Mouse (Mus musculus) heart, postnatal 0 days (tissue): ENCODE data around the gene Abcc3. TPM values are rescaled to one million over a fixed set of nuclear protein-coding genes. Genes with fewer than 3 reads are reported as not detected.

Experiments used
- ATAC-seq: fragments of 200-750 bp; cut with Nextera tagmentation; 2 replicates; pipeline ENCODE4 v1.8.0; 2017; ENCODE audit warnings: low read depth, moderate number of reproducible peaks, moderate library complexity; ENCODE audit not compliant: insufficient read depth
- DNase-seq: peaks from one replicate; pipeline ENCODE4 v3.0.0-alpha.2; 2016; ENCODE audit warnings: low spot score
- H3K27ac ChIP-seq: fragments of 300-500 bp; sonication (generic); 2 replicates; pipeline ENCODE4 v1.5.1; 2014; ENCODE audit warnings: low read depth, mild to moderate bottlenecking
- H3K27me3 ChIP-seq: fragments of 300-500 bp; sonication (generic); 2 replicates; pipeline ENCODE4 v1.6.1; 2014; ENCODE audit warnings: low read length, mixed read lengths; ENCODE audit not compliant: control insufficient read depth, insufficient read depth
- H3K36me3 ChIP-seq: fragments of 300-500 bp; sonication (generic); replicated peaks from 2 replicates; pipeline ENCODE4 v1.6.1; 2014; ENCODE audit warnings: low read length, mixed read lengths; ENCODE audit not compliant: control insufficient read depth, insufficient read depth
- H3K4me1 ChIP-seq: fragments of 300-500 bp; sonication (generic); 2 replicates; pipeline ENCODE4 v1.6.1; 2014; ENCODE audit warnings: antibody characterized with exemption; ENCODE audit not compliant: control insufficient read depth, insufficient read depth
- H3K4me2 ChIP-seq: fragments of 300-500 bp; sonication (generic); 2 replicates; pipeline ENCODE4 v1.6.1; 2014; ENCODE audit warnings: low read depth, mild to moderate bottlenecking, low read length, moderate library complexity
- H3K4me3 ChIP-seq: fragments of 300-500 bp; sonication (generic); 2 replicates; pipeline ENCODE4 v1.5.1; 2014; ENCODE audit warnings: low read depth, low read length
- H3K9ac ChIP-seq: fragments of 300-500 bp; sonication (generic); replicated peaks from 2 replicates; pipeline ENCODE4 v1.6.1; 2014; ENCODE audit warnings: low read depth, low read length, mixed read lengths
- H3K9me3 ChIP-seq: fragments of 300-500 bp; sonication (generic); replicated peaks from 2 replicates; pipeline ENCODE4 v1.6.1; 2016; ENCODE audit warnings: low read length; ENCODE audit not compliant: control insufficient read depth
- CTCF ChIP-seq: IDR thresholded peaks from 2 replicates; pipeline ENCODE4 v1.5.1; 2016; ENCODE audit warnings: antibody characterized with exemption, control low read depth, low read depth
- EP300 ChIP-seq: IDR thresholded peaks from 2 replicates; pipeline ENCODE4 v1.6.1; 2016; ENCODE audit warnings: antibody characterized with exemption, low read depth
- WGBS: fragments of 180-500 bp; shearing (Covaris S2); extraction: QIAGEN DNeasy Blood & Tissue Kit; methylation state at CpG from one replicate; pipeline ENCODE4 v1.1.7; 2014; 5-methylcytosine and 5-hydroxymethylcytosine counted together
- polyA plus RNA-seq: library from polyadenylated mRNA; unstranded; fragments of >200 nt; fragmentation: Nextera tagmentation; extraction: Ambion mirVana; gene quantifications from 2 replicates; pipeline ENCODE4 v1.2.1, GENCODE M21; 2015
- total RNA-seq: library from RNA; depleted of rRNA; stranded (reverse); fragments of >200 nt; gene quantifications from 2 replicates; pipeline ENCODE4 v1.2.3, GENCODE M21; 2014; ENCODE audit warnings: low replicate concordance; rRNA removed

The Abcc3 gene
- 2.2 and 14.5 TPM in 2 replicates for total RNA-seq
- polyA plus RNA-seq, result 0.72 and 0.88 TPM in 2 replicates

DNA sequence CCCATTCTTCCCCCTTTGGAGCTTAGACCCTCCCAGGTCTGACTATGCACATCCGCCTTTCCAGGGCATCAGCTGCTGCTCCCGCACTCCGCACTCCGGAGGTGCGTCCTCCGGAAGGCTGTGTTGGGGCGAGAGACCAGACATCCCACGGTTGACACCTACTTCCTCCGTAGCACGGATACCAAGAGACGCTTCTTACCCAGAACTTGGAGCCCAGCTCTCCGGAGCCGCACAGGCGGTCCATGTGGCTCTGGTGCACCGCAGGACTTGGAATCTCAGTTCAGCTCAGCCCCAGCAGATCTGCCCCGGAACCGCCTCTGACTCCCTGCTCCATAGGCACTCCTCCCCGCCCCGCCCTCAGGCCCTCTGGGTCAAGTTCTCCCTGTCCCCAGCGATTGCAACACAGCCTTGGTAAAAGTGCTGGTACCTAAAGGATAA is at the start of gene Abcc3:
Abcc3 (minus strand) TSS at position 326 of the 438 bp plus-strand sequence.
- no peaks in the 10 kb centered on the region for H3K27me3 ChIP-seq
- H3K27ac ChIP-seq, result no peak within 1 kb of the TSS
- 8% methylated on average over 20 of the region's 20 CpGs for WGBS
- ATAC-seq (no peak; the same call in 1 of the 2 replicates), DNase-seq (no peak)
- H3K36me3 ChIP-seq, result no peaks in the 10 kb centered on the region
- peak within 1 kb of the TSS; percentile 38 for H3K4me3 ChIP-seq
- H3K9me3 ChIP-seq, result no peaks in the 10 kb centered on the region
- peaks cover 13% of the 10 kb centered on the region for H3K4me1 ChIP-seq
- no peak for TF ChIP-seq CTCF
- peak within 1 kb of the TSS; percentile 71 for H3K4me2 ChIP-seq
- H3K9ac ChIP-seq, result peak within 1 kb of the TSS; percentile 33; the same call in 1 of the 2 replicates

DNA sequence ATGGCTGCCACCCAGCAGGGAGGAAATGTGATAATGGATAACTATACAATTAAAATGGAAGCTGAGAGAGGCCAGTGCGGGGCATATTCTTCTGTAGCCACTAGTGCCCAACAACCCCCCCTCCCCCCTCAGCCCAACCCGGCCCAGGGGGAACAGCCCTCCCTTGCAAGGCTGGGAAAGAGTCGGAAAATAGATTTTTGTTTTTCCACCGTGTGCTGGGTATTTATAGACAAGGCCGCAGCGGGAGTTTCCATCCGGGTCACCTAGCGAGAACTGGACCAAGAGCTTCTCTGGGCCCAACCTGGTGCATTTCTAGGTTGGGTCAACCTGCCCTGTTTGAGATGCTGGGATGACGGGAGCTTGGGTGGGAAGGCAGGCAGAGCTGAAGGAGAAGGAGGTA is 49.0 kb upstream of the Abcc3 start:
- no peak; the same call in 1 of the 2 replicates for ATAC-seq
- H3K4me1 ChIP-seq, result 0 out of 2 replicates have a peak, but pooled peaks cover 5% of the 10 kb centered on the region
- TF ChIP-seq EP300, result no peak
- TF ChIP-seq CTCF, result no peak
- no peak overlapping the region for H3K4me2 ChIP-seq
- H3K4me3 ChIP-seq, result no peak overlapping the region
- DNase-seq, result no peak
- WGBS, result 50% methylated on average over 9 of the region's 9 CpGs
- no peaks in the 10 kb centered on the region for H3K9me3 ChIP-seq
- no peak overlapping the region for H3K27ac ChIP-seq
- peaks cover 9% of the 10 kb centered on the region; the same call in 1 of the 2 replicates for H3K36me3 ChIP-seq
- H3K9ac ChIP-seq, result no peak overlapping the region
- no peaks in the 10 kb centered on the region for H3K27me3 ChIP-seq

DNA sequence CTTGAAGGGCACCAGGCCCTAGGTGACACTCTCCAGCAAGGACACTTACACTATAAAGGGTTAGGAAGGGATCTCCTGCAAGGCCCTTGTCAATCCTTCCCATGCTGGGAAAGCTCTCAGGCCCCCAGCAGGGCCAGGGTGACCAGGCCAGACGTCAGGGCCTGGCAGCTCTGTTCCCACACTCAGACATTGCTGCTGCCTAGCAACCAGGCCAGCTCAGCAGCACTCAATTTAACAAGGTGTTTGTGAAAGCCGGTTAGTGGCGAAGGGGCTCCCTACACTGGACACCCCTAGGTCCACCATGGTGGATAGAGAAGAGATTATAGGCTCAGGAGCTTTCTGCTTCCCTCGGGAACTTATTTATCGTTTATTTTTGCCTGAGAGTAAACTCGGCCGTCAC is 48.3 kb upstream of the Abcc3 start:
- peak; percentile 30 for DNase-seq
- Histone ChIP-seq H3K27ac (no peak overlapping the region), H3K36me3 (peaks cover 9% of the 10 kb centered on the region; the same call in 1 of the 2 replicates), H3K4me2 (no peak overlapping the region), H3K4me1 (0 out of 2 replicates have a peak, but pooled peaks cover 5% of the 10 kb centered on the region), H3K4me3 (no peak overlapping the region), H3K9ac (0 out of 2 replicates have a peak overlapping the region, but pooled peaks have one; percentile 20), H3K9me3 (no peaks in the 10 kb centered on the region), H3K27me3 (no peaks in the 10 kb centered on the region)
- 41% methylated on average over 7 of the region's 7 CpGs for WGBS
- ATAC-seq, result peak; percentile 55
- TF ChIP-seq EP300 (no peak), CTCF (no peak)

DNA sequence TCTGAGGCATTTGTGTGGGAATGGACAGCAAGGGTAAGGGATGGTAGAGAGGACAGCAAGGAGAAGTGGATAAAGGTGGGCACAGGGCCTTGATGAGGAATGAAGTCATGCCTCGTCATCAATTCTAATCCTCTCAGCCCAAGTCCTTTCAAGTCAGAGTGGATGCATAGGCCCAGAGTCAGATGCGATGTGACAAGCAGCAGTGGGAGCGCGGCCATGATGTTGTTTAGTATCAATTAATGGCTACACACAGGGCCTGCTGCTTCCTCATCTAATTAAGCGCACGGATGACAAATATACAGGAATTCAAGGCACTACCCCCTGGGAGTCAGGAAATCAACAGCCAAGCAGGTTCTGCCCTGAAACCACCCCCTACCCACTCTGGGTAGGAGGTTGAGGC is 47.6 kb upstream of the Abcc3 start:
- TF ChIP-seq CTCF (no peak), EP300 (no peak)
- ATAC-seq (no peak), DNase-seq (no peak)
- Histone ChIP-seq H3K36me3 (peaks cover 9% of the 10 kb centered on the region; the same call in 1 of the 2 replicates), H3K27me3 (no peaks in the 10 kb centered on the region), H3K9me3 (no peaks in the 10 kb centered on the region), H3K4me2 (no peak overlapping the region), H3K4me3 (no peak overlapping the region), H3K27ac (no peak overlapping the region), H3K9ac (no peak overlapping the region), H3K4me1 (0 out of 2 replicates have a peak, but pooled peaks cover 5% of the 10 kb centered on the region)
- WGBS, result 92% methylated on average over 6 of the region's 6 CpGs

DNA sequence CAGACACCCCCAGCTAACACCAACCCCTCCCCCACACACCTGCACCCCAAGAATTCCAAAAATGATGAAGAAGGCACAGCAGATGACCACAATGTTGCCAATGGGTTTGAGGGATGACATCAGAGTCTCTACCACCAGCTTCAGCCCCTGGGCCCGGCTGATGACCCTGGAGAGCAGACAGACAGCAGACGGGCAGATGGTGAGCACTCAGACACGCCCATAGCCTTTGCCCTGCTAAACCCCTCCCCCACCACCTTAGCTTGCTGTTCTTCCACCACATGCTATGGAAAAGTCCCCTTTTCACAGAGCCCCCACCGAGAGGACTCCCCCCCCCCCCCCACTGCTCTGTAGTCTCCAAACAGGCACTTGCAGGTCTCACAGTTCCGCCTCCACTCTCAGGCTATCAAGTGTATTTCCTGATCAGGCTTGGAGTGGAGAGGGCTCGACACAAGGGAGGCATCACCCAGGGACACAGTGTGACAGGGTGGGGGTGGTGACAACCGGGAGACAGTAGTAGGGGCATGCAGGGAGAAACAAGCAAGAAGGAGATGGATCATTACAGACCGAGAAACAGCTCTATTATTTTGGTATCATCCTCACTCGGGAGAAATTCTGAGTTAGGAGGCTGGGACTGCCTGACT is 36.3 kb upstream of the Abcc3 start:
- Histone ChIP-seq H3K4me2 (no peak overlapping the region), H3K4me3 (no peak overlapping the region), H3K27me3 (peaks cover 16% of the 10 kb centered on the region; the same call in 1 of the 2 replicates), H3K27ac (peak overlapping the region; percentile 68), H3K9ac (no peak overlapping the region), H3K9me3 (no peaks in the 10 kb centered on the region), H3K4me1 (peaks cover 23% of the 10 kb centered on the region), H3K36me3 (peaks cover 27% of the 10 kb centered on the region)
- 0 out of 2 replicates have a peak, but pooled peaks have one; percentile 18 for ATAC-seq
- no peak for DNase-seq
- WGBS, result 25% methylated on average over 9 of the region's 9 CpGs
- TF ChIP-seq CTCF (no peak), EP300 (no peak)
